Mouse (Mus musculus) bone marrow macrophage, adult 2 months (primary cell): ENCODE data around the gene Alyref. TPM values are rescaled to one million over a fixed set of nuclear protein-coding genes. Genes with fewer than 3 reads are reported as not detected.

Source experiments
- H3K27ac ChIP-seq: 2 replicates; pipeline ENCODE4 v1.5.1; 2012; ENCODE audit warnings: low read depth, low read length; ENCODE audit not compliant: insufficient read depth
- H3K4me1 ChIP-seq: 2 replicates; pipeline ENCODE4 v1.6.1; 2012; ENCODE audit warnings: low read length; ENCODE audit not compliant: control insufficient read depth, insufficient read depth
- H3K4me3 ChIP-seq: 2 replicates; pipeline ENCODE4 v1.5.1; 2012; ENCODE audit warnings: mild to moderate bottlenecking, low read length, moderate library complexity; ENCODE audit not compliant: insufficient read depth
- CTCF ChIP-seq: IDR thresholded peaks from 2 replicates; pipeline ENCODE4 v1.5.1; 2012; ENCODE audit warnings: low read depth, mild to moderate bottlenecking, low read length, moderate library complexity
- POLR2A ChIP-seq: IDR thresholded peaks from 2 replicates; pipeline ENCODE4 v1.6.1; 2012; ENCODE audit warnings: mild to moderate bottlenecking, low read depth, low read length, borderline replicate concordance
- polyA plus RNA-seq: library from polyadenylated mRNA; stranded (reverse); fragments of >200 nt; gene quantifications from 2 replicates; pipeline ENCODE4 v1.2.4, GENCODE M21; 2012; ENCODE audit not compliant: missing spikeins, insufficient read depth, insufficient read length

Alyref gene
- polyA plus RNA-seq, 1 experiment = 97.5 TPM

DNA sequence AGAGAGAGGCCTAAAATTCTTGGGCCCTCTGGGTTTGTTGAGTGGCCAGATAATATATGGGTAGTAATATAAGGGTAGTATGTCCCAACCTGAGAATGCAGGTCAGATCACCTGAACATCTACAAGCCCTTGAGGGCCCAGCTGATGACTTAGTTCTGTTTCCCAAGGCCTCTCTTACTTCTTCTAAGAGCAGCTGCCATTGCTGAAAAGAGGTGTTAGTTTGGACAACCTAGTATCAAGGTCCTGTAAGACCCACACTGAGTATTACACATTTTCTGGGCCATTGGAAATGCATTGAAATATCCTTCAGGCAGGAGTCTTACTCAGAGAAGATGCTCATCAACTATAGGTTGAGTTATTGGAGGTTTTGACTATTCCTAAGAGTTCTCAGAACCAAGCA lies 22.2 kb downstream of the Alyref start:
- Histone ChIP-seq H3K4me3 (no peak overlapping the region), H3K4me1 (peaks cover 25% of the 10 kb centered on the region), H3K27ac (no peak overlapping the region)
- TF ChIP-seq CTCF (no peak), POLR2A (no peak)

- H3K4me1 ChIP-seq = peaks cover 27% of the 10 kb centered on the region
- 0 out of 2 replicates have a peak overlapping the region, but pooled peaks have one; percentile 7 for H3K27ac ChIP-seq
- H3K4me3 ChIP-seq = no peak overlapping the region
- no peak for TF ChIP-seq POLR2A
- no peak for TF ChIP-seq CTCF
These were observed 23.1 kb downstream of the Alyref start for GRCm38 (mm10) chr11:120575046-120575445.

DNA sequence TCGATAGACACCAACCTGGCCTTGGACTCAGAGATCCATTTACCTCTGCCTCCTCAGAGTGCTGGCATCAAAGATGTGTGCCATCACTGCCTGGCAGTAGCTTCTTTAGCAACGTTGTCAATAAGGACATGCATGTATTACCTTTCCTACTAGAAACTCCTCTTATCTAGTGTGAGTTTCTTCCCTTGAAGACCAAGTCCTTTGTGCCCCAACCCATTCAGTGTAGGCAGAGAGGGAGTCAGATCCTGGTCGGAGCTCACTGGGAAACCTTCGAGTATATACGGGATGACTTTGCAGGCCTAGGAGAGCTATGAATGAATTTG lies 23.9 kb downstream of the Alyref start:
- peak overlapping the region; percentile 11 for H3K27ac ChIP-seq
- H3K4me1 ChIP-seq = peaks cover 24% of the 10 kb centered on the region
- TF ChIP-seq POLR2A (no peak), CTCF (no peak)
- peak overlapping the region; percentile 92 for H3K4me3 ChIP-seq

DNA sequence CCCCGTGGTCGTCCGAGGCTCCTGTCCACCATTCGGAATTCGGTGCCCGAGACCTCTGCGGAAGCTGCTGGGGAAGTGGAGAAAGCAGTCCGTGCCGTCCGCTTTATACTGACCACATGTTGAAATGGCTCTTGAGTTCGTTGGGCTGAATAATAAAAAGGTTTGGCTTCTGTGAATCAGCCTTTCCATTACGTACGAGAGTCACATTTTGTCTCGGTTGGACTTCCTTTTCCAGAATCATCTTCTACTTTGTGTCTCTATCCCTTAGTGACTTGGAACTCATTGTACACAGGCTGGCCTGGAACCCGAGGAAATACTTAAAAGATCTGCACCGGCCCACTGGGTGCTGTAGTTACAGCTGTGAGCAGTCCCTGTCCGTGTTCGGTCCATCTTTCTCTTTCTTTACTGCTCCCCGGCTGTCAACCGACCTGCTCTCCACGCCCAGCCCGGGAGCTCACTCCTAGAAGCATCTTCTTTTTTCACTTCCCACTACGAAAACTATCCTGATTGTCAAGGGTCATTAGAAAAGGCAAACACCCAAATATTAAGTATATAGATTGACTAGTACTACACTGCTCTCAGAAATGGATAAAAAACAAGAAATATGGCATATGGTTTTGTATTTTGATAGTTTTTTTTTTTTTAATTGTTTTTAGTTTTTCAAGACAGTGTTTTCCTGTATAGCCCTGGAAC lies 24.4 kb downstream of the Alyref start:
- H3K4me1 ChIP-seq = peaks cover 19% of the 10 kb centered on the region
- peak overlapping the region; percentile 90 for H3K27ac ChIP-seq
- H3K4me3 ChIP-seq = peak overlapping the region; percentile 92
- TF ChIP-seq CTCF (no peak), POLR2A (no peak)

DNA sequence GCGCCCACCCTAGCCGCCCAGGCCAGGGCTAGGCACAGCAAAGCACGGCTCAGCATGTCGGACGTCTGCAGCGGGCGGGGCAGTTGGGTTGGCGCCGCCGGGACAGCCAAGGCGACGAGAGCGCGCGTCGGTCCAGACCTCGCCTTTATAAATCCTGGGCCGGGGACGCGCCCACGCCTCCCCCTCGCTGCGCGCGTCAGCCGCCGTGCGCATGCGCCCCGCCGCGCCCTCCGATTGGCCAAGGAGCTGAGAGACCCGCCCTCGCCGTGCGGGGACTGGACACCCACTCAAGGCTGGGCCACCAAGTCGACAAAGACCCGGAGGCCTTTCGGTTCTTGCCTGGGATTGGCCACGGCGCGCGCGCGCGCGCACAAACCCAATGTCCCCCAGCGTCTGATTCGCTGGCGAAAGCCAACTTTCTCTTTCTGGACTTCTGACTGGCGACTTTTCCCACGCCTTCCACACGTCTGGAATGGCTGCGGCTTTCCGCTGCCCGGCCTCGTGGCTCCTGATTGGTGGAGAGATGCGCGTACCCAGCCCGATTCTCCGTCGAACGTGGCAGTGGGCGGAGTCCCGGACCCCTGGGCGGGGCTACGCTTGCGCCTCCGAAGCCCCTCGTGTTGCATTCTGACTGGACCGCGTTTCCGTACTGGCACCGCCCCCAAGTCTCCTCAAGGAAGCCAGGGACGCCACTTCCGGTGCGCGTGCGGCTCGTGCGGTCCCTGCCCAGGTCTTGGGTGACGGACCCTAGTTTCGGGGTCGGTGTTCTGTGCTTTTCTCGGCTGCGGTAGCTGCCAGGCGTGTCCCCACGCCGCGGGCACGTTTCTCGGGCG lies 25.2 kb downstream of the Alyref start, which contains the start of gene P4hb:
TSS of gene P4hb (minus strand) at position 502 of the 833 bp plus-strand sequence.
- Histone ChIP-seq H3K4me1 (peaks cover 19% of the 10 kb centered on the region), H3K4me3 (peak within 1 kb of the TSS; percentile 92), H3K27ac (peak within 1 kb of the TSS; percentile 90)
- peak; percentile 60; the same call in 1 of the 2 replicates for TF ChIP-seq POLR2A
- TF ChIP-seq CTCF = no peak

DNA sequence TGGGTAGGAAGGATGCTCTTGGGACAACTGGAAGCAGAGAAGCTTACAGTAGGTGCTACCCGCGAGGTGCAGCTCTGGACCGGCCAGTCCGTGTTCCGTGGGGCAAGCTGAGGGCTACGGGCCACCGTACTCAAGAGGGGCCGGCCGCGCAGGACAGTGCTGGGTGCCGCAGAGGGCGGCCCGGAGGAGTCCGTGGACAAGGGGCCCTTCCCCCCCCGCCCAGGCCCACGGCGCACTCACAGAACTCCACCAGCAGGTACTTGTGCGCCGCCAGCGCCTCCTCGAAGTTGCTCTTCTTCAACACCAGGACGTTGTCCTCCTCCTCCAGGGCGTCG lies 25.8 kb downstream of the Alyref start:
- H3K4me3 ChIP-seq = peak overlapping the region; percentile 89
- peaks cover 17% of the 10 kb centered on the region for H3K4me1 ChIP-seq

GRCm38 (mm10) chr11:120571754-120572416 lies 26.3 kb downstream of the Alyref start:
- Histone ChIP-seq H3K4me1 (peaks cover 17% of the 10 kb centered on the region), H3K27ac (peak overlapping the region; percentile 68)

More for the DNA sequence above, 25.8 kb downstream of the Alyref start:
- TF ChIP-seq CTCF = no peak
- peak overlapping the region; percentile 68 for H3K27ac ChIP-seq

GRCm38 (mm10) chr11:120571122-120571521 lies 27.0 kb downstream of the Alyref start:
- H3K27ac ChIP-seq = peak overlapping the region; percentile 10; the same call in 1 of the 2 replicates
- TF ChIP-seq POLR2A = no peak
- TF ChIP-seq CTCF = no peak
- peak overlapping the region; percentile 89 for H3K4me3 ChIP-seq
- H3K4me1 ChIP-seq = peaks cover 15% of the 10 kb centered on the region

More at GRCm38 (mm10) chr11:120571754-120572416, 26.3 kb downstream of the Alyref start:
- H3K4me3 ChIP-seq = peak overlapping the region; percentile 89
- TF ChIP-seq CTCF (no peak), POLR2A (no peak)

DNA sequence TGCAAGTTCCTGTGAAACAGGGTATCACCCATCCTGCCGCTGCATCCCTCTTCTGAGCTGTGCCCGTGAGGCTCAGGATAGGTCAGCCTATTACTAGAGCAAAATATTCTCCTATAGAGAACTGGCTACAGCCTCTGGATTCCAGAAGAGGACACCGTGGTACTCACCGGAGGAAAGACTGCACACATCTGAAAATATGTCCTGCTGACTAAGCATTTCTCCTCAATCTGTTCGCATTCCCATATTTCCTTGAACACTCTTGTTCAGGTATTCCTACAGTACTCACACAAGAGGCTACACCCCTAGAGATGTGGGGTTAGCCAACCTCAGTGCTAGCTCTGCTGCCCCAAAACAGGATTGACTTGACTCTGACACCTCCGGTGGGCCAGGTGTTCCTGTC lies 29.8 kb downstream of the Alyref start:
- no peak overlapping the region for H3K4me3 ChIP-seq
- H3K27ac ChIP-seq = no peak overlapping the region
- peaks cover 8% of the 10 kb centered on the region for H3K4me1 ChIP-seq
- no peak for TF ChIP-seq POLR2A
- no peak for TF ChIP-seq CTCF

DNA sequence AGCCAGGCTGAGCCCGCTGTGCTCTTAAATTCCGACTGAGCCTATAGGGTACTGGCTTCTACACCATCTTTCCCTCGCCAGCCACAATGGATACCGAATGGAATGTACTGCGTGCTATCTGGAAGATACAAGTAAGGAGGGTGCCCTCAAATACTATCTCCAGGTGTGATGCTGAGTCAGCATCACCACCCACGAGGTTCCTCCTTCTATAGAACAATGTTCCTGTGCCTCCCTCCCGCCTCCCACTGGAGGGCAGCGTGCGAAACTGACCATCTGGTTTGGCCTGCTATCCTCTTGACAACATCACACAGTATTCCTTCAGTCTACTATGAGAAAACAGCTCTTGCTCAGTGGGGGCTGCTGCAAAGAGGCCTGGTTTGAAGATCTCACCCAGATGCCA lies 33.1 kb downstream of the Alyref start:
- H3K27ac ChIP-seq = no peak overlapping the region
- no peak overlapping the region for H3K4me3 ChIP-seq
- no peaks in the 10 kb centered on the region for H3K4me1 ChIP-seq
- TF ChIP-seq CTCF = no peak
- TF ChIP-seq POLR2A = no peak

DNA sequence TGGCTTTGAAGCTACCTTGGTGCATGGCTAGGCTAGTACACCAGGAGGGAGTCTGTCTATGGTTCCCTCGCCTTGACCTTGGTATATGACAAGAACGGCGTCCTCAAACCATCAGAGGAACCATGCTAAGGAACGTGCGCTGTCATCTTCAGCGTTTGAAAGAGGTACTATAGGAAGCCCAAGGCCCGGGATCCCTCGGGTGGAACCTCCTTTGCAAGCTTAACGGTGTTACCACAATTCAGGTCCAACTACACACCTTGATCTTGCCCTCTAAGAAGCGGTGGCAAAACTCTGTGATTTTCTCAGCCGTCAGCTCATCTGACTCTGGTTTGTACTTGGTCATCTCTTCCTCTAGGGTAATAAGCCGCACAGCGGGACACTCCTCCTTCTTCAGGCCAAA lies 35.2 kb downstream of the Alyref start:
- H3K27ac ChIP-seq = no peak overlapping the region
- TF ChIP-seq CTCF = no peak
- no peak for TF ChIP-seq POLR2A
- H3K4me1 ChIP-seq = no peaks in the 10 kb centered on the region
- no peak overlapping the region for H3K4me3 ChIP-seq
